Mouse (Mus musculus): ENCODE results near the gene Rcor2.
A peak's percentile ranks its signal among the peaks of the same experiment; 100 is the strongest.

The Rcor2 gene

GRCm38 (mm10) chr19:7265478-7266191, 1.5 kb upstream of the Rcor2 start:
- DNase-seq: no peak

GRCm38 (mm10) chr19:7266421-7266831, 699 bp upstream of the Rcor2 start:
- DNase-seq: no peak

GRCm38 (mm10) chr19:7267781-7268721, 926 bp downstream of the Rcor2 start:
- DNase-seq: peak; percentile 84

GRCm38 (mm10) chr19:7268722-7269090, 1.6 kb downstream of the Rcor2 start:
- peak; percentile 60 for DNase-seq

- peak; percentile 22 for DNase-seq
Measured at GRCm38 (mm10) chr19:7269290-7270044, 2.3 kb downstream of the Rcor2 start.

GRCm38 (mm10) chr19:7273486-7273885, 6.4 kb downstream of the Rcor2 start:
- no peak for DNase-seq

- peak; percentile 71 for DNase-seq
Measured at GRCm38 (mm10) chr19:7274326-7274990, 7.3 kb downstream of the Rcor2 start.

- no peak for DNase-seq
Measured at GRCm38 (mm10) chr19:7275131-7275789, 8.1 kb downstream of the Rcor2 start.

GRCm38 (mm10) chr19:7276053-7276659, 9.0 kb downstream of the Rcor2 start:
- no peak for DNase-seq

GRCm38 (mm10) chr19:7276796-7277195, 9.7 kb downstream of the Rcor2 start:
- no peak for DNase-seq

GRCm38 (mm10) chr19:7278200-7278906, 11.2 kb downstream of the Rcor2 start:
- no peak for DNase-seq

- no peak for DNase-seq
Measured at GRCm38 (mm10) chr19:7279114-7279513, 12.0 kb downstream of the Rcor2 start.

- peak; percentile 86 for DNase-seq
Measured at GRCm38 (mm10) chr19:7280557-7281330, 13.6 kb downstream of the Rcor2 start.

GRCm38 (mm10) chr19:7286563-7287315, 19.6 kb downstream of the Rcor2 start:
- DNase-seq: no peak

- no peak for DNase-seq
Measured at GRCm38 (mm10) chr19:7288288-7288687, 21.2 kb downstream of the Rcor2 start.

GRCm38 (mm10) chr19:7289767-7290166, 22.6 kb downstream of the Rcor2 start:
- DNase-seq: no peak

GRCm38 (mm10) chr19:7291958-7292709, 25.0 kb downstream of the Rcor2 start:
- no peak for DNase-seq

- DNase-seq: no peak
Measured at GRCm38 (mm10) chr19:7294098-7294876, 27.2 kb downstream of the Rcor2 start.

All from layer of hippocampus, adult 9-11 months (tissue).